Mouse (Mus musculus) embryonic facial prominence, embryonic 15.5 days (tissue): ENCODE results near the gene Gm17555. TPM values are rescaled to one million over a fixed set of nuclear protein-coding genes. Genes with fewer than 3 reads are reported as not detected.

Experiments
- ATAC-seq: fragments of 200-750 bp; cut with Nextera tagmentation; 2 replicates; pipeline ENCODE4 v1.8.0; 2017; ENCODE audit warnings: low read depth, moderate TSS enrichment; ENCODE audit not compliant: insufficient number of reproducible peaks, low FRiP score, low TSS enrichment
- H3K27ac ChIP-seq: fragments of 300-500 bp; sonication (generic); replicated peaks from 2 replicates; pipeline ENCODE4 v1.5.1; 2015; ENCODE audit warnings: mild to moderate bottlenecking, inconsistent platforms
- H3K27me3 ChIP-seq: fragments of 300-500 bp; sonication (generic); 2 replicates; pipeline ENCODE4 v1.6.1; 2015; ENCODE audit warnings: inconsistent platforms
- H3K36me3 ChIP-seq: fragments of 300-500 bp; sonication (generic); 2 replicates; pipeline ENCODE4 v1.6.1; 2015; ENCODE audit warnings: mild to moderate bottlenecking, inconsistent platforms
- H3K4me1 ChIP-seq: fragments of 300-500 bp; sonication (generic); 2 replicates; pipeline ENCODE4 v1.6.1; 2015; ENCODE audit warnings: inconsistent platforms
- H3K4me2 ChIP-seq: fragments of 300-500 bp; sonication (generic); replicated peaks from 2 replicates; pipeline ENCODE4 v1.6.1; 2015; ENCODE audit warnings: mild to moderate bottlenecking, inconsistent platforms
- H3K4me3 ChIP-seq: fragments of 300-500 bp; sonication (generic); replicated peaks from 2 replicates; pipeline ENCODE4 v1.5.1; 2015; ENCODE audit warnings: mild to moderate bottlenecking, inconsistent platforms
- H3K9ac ChIP-seq: fragments of 300-500 bp; sonication (generic); 2 replicates; pipeline ENCODE4 v1.6.1; 2015; ENCODE audit warnings: inconsistent platforms
- H3K9me3 ChIP-seq: fragments of 300-500 bp; sonication (generic); replicated peaks from 2 replicates; pipeline ENCODE4 v1.6.1; 2016; ENCODE audit warnings: inconsistent platforms
- WGBS: fragments of 180-500 bp; shearing (Covaris S2); methylation state at CpG from one replicate; pipeline ENCODE4 v1.1.7; 2015; 5-methylcytosine and 5-hydroxymethylcytosine counted together
- polyA plus RNA-seq: library from polyadenylated mRNA; unstranded; fragments of >200 nt; fragmentation: Nextera tagmentation; extraction: Ambion mirVana; gene quantifications from 2 replicates; pipeline ENCODE4 v1.2.1, GENCODE M21; 2015

Gm17555 gene
- polyA plus RNA-seq, 1 experiment from 2014 or later = not detected

- ATAC-seq = no peak
- H3K36me3 ChIP-seq = no peaks in the 10 kb centered on the region
- no peak overlapping the region for H3K4me3 ChIP-seq
- H3K27me3 ChIP-seq = no peaks in the 10 kb centered on the region
- no peak overlapping the region for H3K4me2 ChIP-seq
- WGBS = 85% methylated on average over 1 of the region's 1 CpGs
- H3K27ac ChIP-seq = no peak overlapping the region
- no peaks in the 10 kb centered on the region for H3K4me1 ChIP-seq
- no peak overlapping the region for H3K9ac ChIP-seq
- no peaks in the 10 kb centered on the region for H3K9me3 ChIP-seq
Observed at GRCm38 (mm10) chr2:126231731-126232130, 16.8 kb downstream of the Gm17555 start.

DNA sequence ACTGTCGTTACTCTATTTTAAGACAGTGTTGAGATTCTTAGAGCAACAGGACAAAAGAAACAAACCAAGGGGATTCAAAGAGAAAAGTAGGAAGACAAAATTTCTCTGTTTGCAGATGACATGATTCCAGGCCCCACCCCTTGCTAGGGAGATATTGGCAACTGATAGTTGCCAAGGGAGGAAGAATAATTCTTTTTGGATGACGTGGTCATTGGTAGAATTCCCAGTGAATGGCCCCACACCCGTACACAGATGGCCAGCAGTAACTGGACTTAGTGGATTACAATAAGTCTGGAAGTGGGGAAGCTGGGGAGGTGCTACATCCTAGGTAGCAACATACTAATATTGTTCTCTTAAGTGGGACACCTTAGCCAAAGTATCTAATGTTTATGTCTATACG is 22.0 kb downstream of the Gm17555 start:
- Histone ChIP-seq H3K4me3 (no peak overlapping the region), H3K27ac (no peak overlapping the region), H3K36me3 (no peaks in the 10 kb centered on the region), H3K27me3 (no peaks in the 10 kb centered on the region), H3K9ac (no peak overlapping the region), H3K9me3 (no peaks in the 10 kb centered on the region), H3K4me2 (no peak overlapping the region), H3K4me1 (no peaks in the 10 kb centered on the region)
- no peak for ATAC-seq
- 85% methylated on average over 4 of the region's 4 CpGs for WGBS

- Histone ChIP-seq H3K36me3 (no peaks in the 10 kb centered on the region), H3K9me3 (no peaks in the 10 kb centered on the region), H3K27ac (no peak overlapping the region), H3K9ac (no peak overlapping the region), H3K4me3 (no peak overlapping the region), H3K27me3 (no peaks in the 10 kb centered on the region), H3K4me2 (no peak overlapping the region), H3K4me1 (no peaks in the 10 kb centered on the region)
- 37% methylated on average over 2 of the region's 2 CpGs for WGBS
- no peak for ATAC-seq
Observed at GRCm38 (mm10) chr2:126245446-126245845, 30.5 kb downstream of the Gm17555 start.

DNA sequence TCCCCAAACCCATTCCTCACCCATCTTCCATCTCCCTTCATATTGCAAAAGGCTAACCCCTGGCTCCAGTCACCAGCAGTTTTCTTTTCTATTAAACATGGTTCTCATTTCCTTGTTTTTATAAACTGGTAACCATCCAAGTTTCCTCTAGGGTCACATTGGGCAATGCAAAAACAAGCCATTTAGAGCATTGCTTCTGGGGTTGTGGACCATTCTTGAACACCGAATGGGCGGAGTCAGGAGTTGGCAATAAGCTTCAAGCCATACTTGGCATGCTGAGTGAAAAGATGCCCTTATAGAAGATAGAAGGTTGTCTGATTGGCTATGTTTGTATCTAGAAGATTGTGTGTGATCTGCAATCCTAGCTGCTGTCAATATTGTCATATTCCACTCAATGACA is 33.6 kb downstream of the Gm17555 start:
- Histone ChIP-seq H3K9ac (no peak overlapping the region), H3K4me3 (no peak overlapping the region), H3K36me3 (no peaks in the 10 kb centered on the region), H3K9me3 (no peaks in the 10 kb centered on the region), H3K27me3 (no peaks in the 10 kb centered on the region), H3K4me1 (no peaks in the 10 kb centered on the region), H3K27ac (no peak overlapping the region), H3K4me2 (no peak overlapping the region)
- WGBS = 90% methylated on average over 2 of the region's 2 CpGs
- ATAC-seq = no peak

- H3K4me1 ChIP-seq = no peaks in the 10 kb centered on the region
- no peak overlapping the region for H3K9ac ChIP-seq
- ATAC-seq = no peak
- no peak overlapping the region for H3K4me3 ChIP-seq
- H3K27me3 ChIP-seq = no peaks in the 10 kb centered on the region
- H3K4me2 ChIP-seq = no peak overlapping the region
- no peaks in the 10 kb centered on the region for H3K36me3 ChIP-seq
- H3K27ac ChIP-seq = no peak overlapping the region
- H3K9me3 ChIP-seq = no peaks in the 10 kb centered on the region
Observed at GRCm38 (mm10) chr2:126252211-126252610, 37.3 kb downstream of the Gm17555 start.

Other genes with a start within 250 kb of the Gm17555 start
- 14.8 and 15.8 TPM in 2 replicates for gene Fgf7, start 180.4 kb upstream of the Gm17555 start, polyA plus RNA-seq
- gene Fam227b, start 63.1 kb upstream of the Gm17555 start, polyA plus RNA-seq = not detected in 2 replicates
- gene Dtwd1, start 63.0 kb upstream of the Gm17555 start, polyA plus RNA-seq = 26.9 and 27.1 TPM in 2 replicates